Mouse (Mus musculus) myocyte (in vitro differentiated cells): Measurements from ENCODE around the gene Hist1h1d. TPM values are rescaled to one million over a fixed set of nuclear protein-coding genes. Genes with fewer than 3 reads are reported as not detected.

Source experiments
- H3K27me3 ChIP-seq: one replicate; pipeline ENCODE4 v1.6.1; 2011; ENCODE audit not compliant: control insufficient read depth, insufficient read depth, insufficient read length
- H3K36me3 ChIP-seq: one replicate; pipeline ENCODE4 v1.6.1; 2011; ENCODE audit not compliant: control insufficient read depth, insufficient read depth
- H3K4me2 ChIP-seq: one replicate; pipeline ENCODE4 v1.6.1; 2011; ENCODE audit warnings: low read depth, control low read depth
- H3K4me3 ChIP-seq: one replicate; pipeline ENCODE4 v1.5.1; 2011; ENCODE audit warnings: mild to moderate bottlenecking, control low read depth, moderate library complexity
- H3K79me2 ChIP-seq: one replicate; pipeline ENCODE4 v1.6.1; 2011; ENCODE audit not compliant: control insufficient read depth, insufficient read depth
- H3ac ChIP-seq: one replicate; pipeline ENCODE4 v1.6.1; 2011; ENCODE audit not compliant: control insufficient read depth, insufficient read length
- CEBPB ChIP-seq: IDR thresholded peaks from 2 replicates; pipeline ENCODE4 v1.6.1; 2011; ENCODE audit warnings: mild to moderate bottlenecking, moderate library complexity; ENCODE audit not compliant: poor library complexity, insufficient read depth, severe bottlenecking
- E2F4 ChIP-seq: IDR thresholded peaks from one replicate; pipeline ENCODE4 v1.6.1; 2011; ENCODE audit warnings: mild to moderate bottlenecking, control low read depth, moderate library complexity; ENCODE audit not compliant: insufficient read depth
- MAX ChIP-seq: IDR thresholded peaks from one replicate; pipeline ENCODE4 v1.6.1; 2011; ENCODE audit warnings: low read depth, mild to moderate bottlenecking, control low read depth
- MYOD1 ChIP-seq, 3 experiments: IDR thresholded peaks; one replicate each; pipeline ENCODE4 v1.6.1; 2011; ENCODE audit warnings: control low read depth in 2 of 3, low read depth in 2 of 3, mild to moderate bottlenecking in 2 of 3, moderate library complexity in 1 of 3; ENCODE audit not compliant: insufficient read length in 2 of 3, control insufficient read depth in 1 of 3
- MYOG ChIP-seq, 3 experiments: IDR thresholded peaks; one replicate each; pipeline ENCODE4 v1.6.1; 2011; ENCODE audit warnings: control low read depth in 2 of 3, low read depth in 2 of 3, mild to moderate bottlenecking in 2 of 3; ENCODE audit not compliant: insufficient read length in 2 of 3, control insufficient read depth in 1 of 3, insufficient read depth in 1 of 3
- POLR2A ChIP-seq: IDR thresholded peaks from one replicate; pipeline ENCODE4 v1.6.1; 2011; ENCODE audit warnings: low read depth, mild to moderate bottlenecking, control low read depth, moderate library complexity; ENCODE audit not compliant: insufficient read length
- POLR2AphosphoS2 ChIP-seq: IDR thresholded peaks from one replicate; pipeline ENCODE4 v1.6.1; 2011; ENCODE audit warnings: low read depth, control low read depth; ENCODE audit not compliant: insufficient read length
- REST ChIP-seq: IDR thresholded peaks from one replicate; pipeline ENCODE4 v1.6.1; 2011; ENCODE audit warnings: mild to moderate bottlenecking, control low read depth, moderate library complexity; ENCODE audit not compliant: insufficient read depth, insufficient read length
- SRF ChIP-seq: IDR thresholded peaks from one replicate; pipeline ENCODE4 v1.6.1; 2011; ENCODE audit warnings: low read depth; ENCODE audit not compliant: control insufficient read depth, insufficient read length
- TCF12 ChIP-seq: IDR thresholded peaks from one replicate; pipeline ENCODE4 v1.6.1; 2011; ENCODE audit warnings: mild to moderate bottlenecking, control low read depth; ENCODE audit not compliant: poor library complexity, insufficient read depth, severe bottlenecking
- TCF3 ChIP-seq: IDR thresholded peaks from one replicate; pipeline ENCODE4 v1.6.1; 2011; ENCODE audit warnings: low read depth, control low read depth; ENCODE audit not compliant: insufficient read length
- USF1 ChIP-seq: IDR thresholded peaks from one replicate; pipeline ENCODE4 v1.6.1; 2011; ENCODE audit warnings: low read depth, mild to moderate bottlenecking, control low read depth, moderate library complexity
- polyA plus RNA-seq: library from polyadenylated mRNA; unstranded; fragments of >200 nt; fragmentation: generic; extraction: Trizol; gene quantifications from one replicate; pipeline ENCODE4 v1.2.1, GENCODE M21; 2012; ENCODE audit warnings: missing spikeins

Gene Hist1h1d
- polyA plus RNA-seq, 1 experiment = 0.65 TPM

GRCm38 (mm10) chr13:23597957-23598356 lies 44.9 kb downstream of the Hist1h1d start:
- Histone ChIP-seq H3K4me2 (no peak overlapping the region), H3K27me3 (no peaks in the 10 kb centered on the region)
- TF ChIP-seq TCF12 (no peak), POLR2A (no peak), MAX (no peak), POLR2AphosphoS2 (no peak), USF1 (no peak), REST (no peak), CEBPB (no peak), E2F4 (no peak), SRF (no peak), MYOG (IDR thresholded peaks at IDR 0.05; ENCODE audit: control insufficient read depth in 1 of 3, insufficient read depth in 1 of 3, insufficient read length in 2 of 3, low read depth in 2 of 3) (no peak), MYOD1 (IDR thresholded peaks at IDR 0.05; ENCODE audit: control insufficient read depth in 1 of 3, insufficient read length in 2 of 3, low read depth in 2 of 3) (no peak)

GRCm38 (mm10) chr13:23603182-23603699 lies 50.2 kb downstream of the Hist1h1d start:
- no peak for TF ChIP-seq MYOG (IDR thresholded peaks at IDR 0.05; ENCODE audit: control insufficient read depth in 1 of 3, insufficient read depth in 1 of 3, insufficient read length in 2 of 3, low read depth in 2 of 3)
- TF ChIP-seq E2F4 = no peak
- no peak for TF ChIP-seq USF1
- no peak for TF ChIP-seq POLR2A
- no peak for TF ChIP-seq MYOD1 (IDR thresholded peaks at IDR 0.05; ENCODE audit: control insufficient read depth in 1 of 3, insufficient read length in 2 of 3, low read depth in 2 of 3)
- TF ChIP-seq SRF = no peak
- no peak for TF ChIP-seq TCF12
- TF ChIP-seq CEBPB = no peak
- Histone ChIP-seq H3ac (no peak overlapping the region), H3K4me2 (no peak overlapping the region), H3K79me2 (no peaks in the 10 kb centered on the region), H3K4me3 (no peak overlapping the region), H3K36me3 (no peaks in the 10 kb centered on the region), H3K27me3 (no peaks in the 10 kb centered on the region)

More at GRCm38 (mm10) chr13:23597957-23598356, 44.9 kb downstream of the Hist1h1d start:
- H3K79me2 ChIP-seq = no peaks in the 10 kb centered on the region
- H3ac ChIP-seq = no peak overlapping the region
- no peaks in the 10 kb centered on the region for H3K36me3 ChIP-seq
- H3K4me3 ChIP-seq = no peak overlapping the region

GRCm38 (mm10) chr13:23604452-23604851 lies 51.4 kb downstream of the Hist1h1d start:
- H3K4me3 ChIP-seq = no peak overlapping the region
- no peak overlapping the region for H3ac ChIP-seq
- no peaks in the 10 kb centered on the region for H3K36me3 ChIP-seq
- no peak overlapping the region for H3K4me2 ChIP-seq
- no peak for TF ChIP-seq MAX
- TF ChIP-seq CEBPB = no peak
- TF ChIP-seq E2F4 = no peak
- no peak for TF ChIP-seq TCF3
- TF ChIP-seq MYOG (IDR thresholded peaks at IDR 0.05; ENCODE audit: control insufficient read depth in 1 of 3, insufficient read depth in 1 of 3, insufficient read length in 2 of 3, low read depth in 2 of 3) = no peak
- TF ChIP-seq MYOD1 (IDR thresholded peaks at IDR 0.05; ENCODE audit: control insufficient read depth in 1 of 3, insufficient read length in 2 of 3, low read depth in 2 of 3) = no peak
- no peak for TF ChIP-seq POLR2A
- TF ChIP-seq SRF = no peak
- no peak for TF ChIP-seq POLR2AphosphoS2
- no peak for TF ChIP-seq USF1
- no peak for TF ChIP-seq REST
- no peak for TF ChIP-seq TCF12
- no peaks in the 10 kb centered on the region for H3K79me2 ChIP-seq
- H3K27me3 ChIP-seq = no peaks in the 10 kb centered on the region

GRCm38 (mm10) chr13:23605052-23605451 lies 52.0 kb downstream of the Hist1h1d start:
- Histone ChIP-seq H3K79me2 (no peaks in the 10 kb centered on the region), H3K4me3 (no peak overlapping the region), H3K27me3 (no peaks in the 10 kb centered on the region), H3ac (no peak overlapping the region), H3K36me3 (no peaks in the 10 kb centered on the region), H3K4me2 (no peak overlapping the region)
- TF ChIP-seq MAX (no peak), TCF3 (no peak), E2F4 (no peak), MYOD1 (IDR thresholded peaks at IDR 0.05; ENCODE audit: control insufficient read depth in 1 of 3, insufficient read length in 2 of 3, low read depth in 2 of 3) (no peak)

- H3K27me3 ChIP-seq = no peaks in the 10 kb centered on the region
- TF ChIP-seq REST = no peak
- TF ChIP-seq POLR2A = no peak
- TF ChIP-seq POLR2AphosphoS2 = no peak
- no peak for TF ChIP-seq SRF
- no peak for TF ChIP-seq USF1
- no peak for TF ChIP-seq TCF12
- no peak for TF ChIP-seq CEBPB
- no peak for TF ChIP-seq TCF3
- no peak for TF ChIP-seq MYOG (IDR thresholded peaks at IDR 0.05; ENCODE audit: control insufficient read depth in 1 of 3, insufficient read depth in 1 of 3, insufficient read length in 2 of 3, low read depth in 2 of 3)
- TF ChIP-seq MAX = no peak
- TF ChIP-seq MYOD1 (IDR thresholded peaks at IDR 0.05; ENCODE audit: control insufficient read depth in 1 of 3, insufficient read length in 2 of 3, low read depth in 2 of 3) = no peak
- no peaks in the 10 kb centered on the region for H3K36me3 ChIP-seq
- H3ac ChIP-seq = no peak overlapping the region
- no peaks in the 10 kb centered on the region for H3K79me2 ChIP-seq
- no peak overlapping the region for H3K4me2 ChIP-seq
- no peak overlapping the region for H3K4me3 ChIP-seq
These were observed 56.1 kb downstream of the Hist1h1d start for GRCm38 (mm10) chr13:23609209-23609608.
